Mouse (Mus musculus): Measurements from ENCODE around the gene Fsd2. TPM values are rescaled to one million over a fixed set of nuclear protein-coding genes. Genes with fewer than 3 reads are reported as not detected.

Gene Fsd2
- 100 to 1,000 TPM; 195 to 220 TPM for total RNA-seq (2021)
- long read RNA-seq, experiment 1, transcript Fsd2-201 (13 exons, 3,985 nt): major isoform, 147 of 174 reads
- long read RNA-seq, experiment 1, partial matches to known transcripts: 13 of 174 reads
- long read RNA-seq, experiment 1, other reads (novel, unspliced or antisense): 14 of 174 reads
- long read RNA-seq, experiment 2, transcript Fsd2-201 (13 exons, 3,985 nt): major isoform, 118 of 135 reads
- long read RNA-seq, experiment 2, partial matches to known transcripts: 12 of 135 reads
- long read RNA-seq, experiment 2, other reads (novel, unspliced or antisense): 5 of 135 reads

DNA sequence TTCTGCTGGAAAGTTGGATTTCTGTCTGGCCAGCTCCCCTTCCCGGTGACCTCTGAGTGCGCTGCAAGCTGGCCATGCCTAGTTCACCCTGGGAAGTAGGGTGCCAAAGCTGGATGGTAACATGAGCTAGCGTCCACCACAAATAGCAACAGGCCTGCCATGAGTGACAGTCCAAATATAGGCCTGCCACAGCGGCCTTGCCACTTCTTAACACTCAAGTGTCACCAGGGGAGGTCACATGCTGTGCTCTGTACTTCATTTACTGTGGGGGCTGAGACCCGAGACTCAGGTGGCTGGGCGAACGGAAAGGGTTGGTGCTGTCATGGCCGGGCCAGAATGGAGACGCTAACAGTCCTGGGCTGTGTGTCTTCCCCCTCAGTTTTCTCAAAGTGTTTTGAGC lies at the start of gene Fsd2:
Gene Fsd2, minus strand, starts transcription at position 53 of the 400 bp plus-strand sequence.
- DNase-seq: peak; percentile 26

DNA sequence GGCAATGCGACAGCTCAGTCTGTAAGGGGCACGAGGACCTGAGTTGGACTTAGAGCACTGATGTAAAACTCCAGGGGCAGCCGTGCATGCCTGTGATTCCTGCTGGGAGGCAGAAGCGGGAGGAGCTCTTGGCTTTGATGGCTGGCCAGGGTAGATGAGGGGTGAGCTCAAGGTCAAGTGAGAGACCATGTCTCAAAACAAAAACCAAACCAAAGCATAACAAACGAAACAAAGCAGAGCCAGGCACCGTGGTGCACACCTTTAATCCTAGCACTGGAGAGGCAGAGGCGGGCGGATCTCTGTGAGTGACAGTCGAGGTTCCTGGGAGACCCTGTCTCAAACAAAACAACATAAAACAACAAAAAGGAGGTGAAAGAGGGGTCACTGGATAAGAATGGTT lies 48.3 kb upstream of the Fsd2 start:
- DNase-seq: no peak

- peak; percentile 17 for DNase-seq
Observed at GRCm38 (mm10) chr7:81612856-81613635, 46.3 kb upstream of the Fsd2 start.

DNA sequence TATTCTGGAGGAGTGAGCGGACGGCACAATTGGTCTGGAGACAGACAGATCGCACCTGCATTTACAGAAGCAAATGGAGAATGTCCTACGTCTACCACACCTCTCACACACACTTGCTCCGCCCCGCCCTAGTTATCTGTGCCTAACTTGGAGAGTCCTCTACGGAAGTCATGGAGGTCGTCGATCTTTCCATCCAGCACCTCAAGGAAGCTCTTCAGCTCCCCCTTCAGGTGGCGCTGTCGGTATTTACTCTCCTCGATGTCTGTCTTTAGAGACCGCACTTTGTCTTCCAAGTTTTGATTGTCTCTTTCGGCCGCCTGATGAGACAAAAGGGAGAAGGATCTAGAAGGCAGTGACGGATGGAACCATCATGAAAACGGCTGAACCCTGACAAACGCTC lies 43.4 kb upstream of the Fsd2 start:
- peak; percentile 33 for DNase-seq

- no peak for DNase-seq
Observed at GRCm38 (mm10) chr7:81606452-81606851, 39.7 kb upstream of the Fsd2 start.

DNA sequence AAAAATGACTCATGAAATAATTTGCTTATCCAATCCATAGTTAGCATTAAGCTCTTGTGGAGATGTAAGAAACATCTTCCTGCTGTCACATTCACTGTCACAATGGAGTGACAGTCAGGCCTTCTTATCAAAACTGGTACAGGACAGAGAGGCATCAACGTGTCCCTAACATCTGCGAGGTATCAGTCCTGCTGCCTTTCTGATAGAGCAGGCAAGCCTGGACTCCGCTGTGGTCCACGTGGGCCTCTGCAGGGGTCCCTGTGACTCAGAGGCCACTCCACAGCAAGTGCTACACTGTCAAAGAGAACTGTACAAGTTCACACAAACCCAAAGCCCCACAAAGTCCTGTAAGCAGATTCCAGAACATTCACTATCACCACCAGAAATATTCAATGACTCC lies 38.7 kb upstream of the Fsd2 start:
- DNase-seq: no peak

DNA sequence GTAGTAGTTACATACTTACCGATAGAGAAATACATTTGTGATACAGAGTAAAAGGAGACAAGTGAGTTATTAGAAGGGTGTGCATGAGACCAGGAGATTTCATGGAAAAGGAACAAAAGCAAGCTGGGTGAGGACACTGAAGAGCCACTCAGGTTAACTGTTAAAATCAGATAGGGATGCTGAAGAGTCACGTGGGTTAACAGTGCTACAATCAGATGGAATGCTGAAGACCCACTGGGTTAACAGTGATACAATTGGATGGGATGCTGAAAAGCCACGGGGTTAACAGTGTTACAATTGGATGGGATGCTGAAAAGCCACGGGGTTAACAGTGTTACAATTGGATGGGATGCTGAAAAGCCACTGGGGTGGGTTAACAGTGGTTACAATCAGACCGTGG lies 38.2 kb upstream of the Fsd2 start:
- DNase-seq: no peak

- no peak for DNase-seq
Observed at GRCm38 (mm10) chr7:81599379-81600280, 32.9 kb upstream of the Fsd2 start.

- no peak for DNase-seq
Observed at GRCm38 (mm10) chr7:81597660-81598059, 30.9 kb upstream of the Fsd2 start.

DNA sequence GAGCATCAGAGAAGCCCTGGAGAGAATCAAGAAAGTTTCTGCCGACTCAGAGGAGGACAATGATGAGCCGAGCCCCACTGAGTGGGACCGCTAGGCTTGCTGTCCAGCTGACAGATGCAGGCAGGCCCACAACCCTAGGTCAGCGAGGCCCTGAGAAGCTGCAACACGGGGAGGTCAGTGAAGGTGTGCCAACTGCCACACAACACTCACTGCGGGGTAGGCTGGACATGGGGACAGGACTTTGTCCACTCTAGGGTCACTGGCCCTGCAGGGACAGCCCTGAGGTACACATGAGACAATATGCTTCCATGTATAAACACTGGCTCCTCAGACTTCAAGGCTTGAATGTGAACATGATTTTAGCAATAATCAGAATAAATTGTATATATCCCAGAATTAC lies 29.3 kb upstream of the Fsd2 start:
- DNase-seq: no peak

GRCm38 (mm10) chr7:81595056-81595455 lies 28.3 kb upstream of the Fsd2 start:
- DNase-seq: no peak

DNA sequence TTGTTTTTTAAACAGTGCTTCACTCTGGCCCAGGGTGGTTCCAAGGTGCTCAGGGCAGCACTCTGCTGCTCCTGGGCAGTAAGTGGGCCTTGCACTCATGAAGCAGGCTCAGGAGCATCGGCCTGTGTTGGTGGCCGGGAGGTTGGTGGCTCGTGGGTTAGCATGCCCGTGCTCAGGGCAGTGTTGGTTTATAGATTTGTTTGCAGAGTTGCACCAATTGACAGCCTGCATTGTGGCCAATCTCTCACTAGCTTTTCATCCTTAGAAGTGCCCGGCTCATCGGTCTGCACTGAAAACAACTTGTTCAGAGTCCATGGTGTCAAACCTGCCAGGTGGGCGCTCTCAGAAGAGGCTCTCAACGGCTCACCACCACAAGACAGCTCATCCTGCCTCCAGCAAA lies 26.6 kb upstream of the Fsd2 start:
- DNase-seq: no peak

DNA sequence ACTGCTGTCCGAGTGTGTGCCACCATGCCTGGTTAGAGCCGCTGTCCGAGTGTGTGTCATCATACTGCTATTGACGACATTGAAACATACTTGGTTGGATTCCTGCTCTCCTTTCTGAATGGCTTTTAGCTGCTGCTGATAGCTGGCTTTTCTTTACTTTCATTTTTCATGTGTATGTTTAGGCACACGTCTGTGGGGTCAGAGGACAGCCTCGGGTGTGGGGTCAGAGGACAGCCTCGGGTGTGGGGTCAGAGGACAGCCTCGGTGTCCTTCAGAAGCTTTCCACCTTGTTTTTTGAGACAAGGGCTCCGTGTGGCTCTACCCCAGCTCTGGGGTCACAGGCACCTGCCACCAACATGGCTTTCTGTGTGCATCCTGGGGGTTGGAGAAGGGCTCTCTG lies 25.9 kb upstream of the Fsd2 start:
- DNase-seq: no peak

DNA sequence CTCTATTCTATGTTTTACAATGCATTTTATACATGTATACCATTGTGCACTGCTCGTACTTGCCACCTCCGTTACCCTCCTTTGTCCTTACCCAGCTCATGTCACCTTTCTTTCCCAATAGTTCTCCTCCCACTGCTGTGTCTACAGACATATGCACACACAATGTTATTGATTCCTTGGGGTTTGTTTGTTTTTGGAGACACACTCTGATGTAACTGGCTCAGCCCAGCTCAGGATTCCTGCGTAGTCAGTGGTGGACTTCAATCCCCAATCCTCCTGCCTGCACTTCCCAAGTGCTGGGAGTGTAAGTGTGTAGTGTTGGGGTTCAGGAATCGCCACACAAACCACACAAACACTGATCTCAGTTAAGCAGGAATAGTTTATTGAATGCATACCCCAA lies 20.5 kb upstream of the Fsd2 start:
- DNase-seq: no peak

DNA sequence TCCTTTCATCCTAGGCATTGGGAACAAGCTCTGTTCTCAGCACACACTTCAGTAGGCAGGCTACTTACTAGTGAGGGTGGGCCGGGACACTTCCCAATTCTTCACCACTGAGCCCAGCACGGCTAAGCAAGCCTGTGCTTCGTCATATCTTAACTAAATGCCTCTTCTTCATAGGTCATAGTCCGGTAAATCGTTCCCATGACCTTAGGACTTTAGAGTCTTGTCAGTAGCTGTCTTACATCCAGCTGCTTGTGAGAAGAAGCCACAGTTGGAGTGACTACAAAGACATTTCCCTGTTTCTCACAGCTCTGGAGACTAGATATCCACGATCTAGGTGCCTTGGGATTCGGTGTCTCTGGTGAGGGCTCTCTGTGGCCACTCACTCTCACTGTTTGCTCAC lies 18.6 kb upstream of the Fsd2 start:
- no peak for DNase-seq

DNA sequence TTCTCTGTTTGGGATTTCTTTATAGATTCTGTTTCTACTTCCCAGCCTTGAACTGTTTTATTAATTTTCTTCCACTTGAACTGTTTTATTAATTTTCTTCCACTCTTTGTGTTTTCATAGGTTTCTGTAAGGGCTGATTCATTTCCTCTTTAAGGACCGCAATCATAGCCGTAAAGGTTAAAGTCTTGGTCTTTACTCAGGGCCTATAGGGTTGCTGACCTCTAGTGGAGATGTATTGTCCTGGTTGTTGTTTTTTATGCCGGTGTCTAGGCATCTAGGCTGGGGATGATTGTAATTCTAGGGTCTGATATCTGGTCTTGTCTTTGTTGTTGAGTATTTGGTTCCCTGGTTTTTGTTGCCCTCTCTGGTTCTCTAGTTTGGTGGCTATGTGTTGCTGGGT lies 16.8 kb upstream of the Fsd2 start:
- no peak for DNase-seq

- no peak for DNase-seq
Observed at GRCm38 (mm10) chr7:81579312-81579711, 12.6 kb upstream of the Fsd2 start.

DNA sequence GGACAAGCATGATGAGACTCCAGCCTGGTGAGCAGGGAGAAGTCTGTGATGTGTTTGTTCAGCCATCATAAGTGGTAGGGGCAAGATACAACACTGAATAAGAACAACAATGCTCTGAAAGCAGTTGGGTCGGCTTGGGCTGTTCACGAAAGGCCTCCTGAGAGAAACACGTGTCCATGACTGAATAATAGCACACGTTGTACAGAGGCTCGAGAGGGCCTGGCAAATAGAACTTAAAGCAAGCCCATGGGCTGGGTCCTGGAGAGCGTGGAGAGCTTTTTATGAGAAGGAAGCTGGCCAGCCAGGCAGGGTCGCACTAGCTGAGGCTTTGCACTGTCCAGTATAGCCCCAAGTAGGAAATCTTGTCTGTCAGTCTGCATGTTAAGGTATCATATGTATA lies 11.7 kb upstream of the Fsd2 start:
- no peak for DNase-seq

DNA sequence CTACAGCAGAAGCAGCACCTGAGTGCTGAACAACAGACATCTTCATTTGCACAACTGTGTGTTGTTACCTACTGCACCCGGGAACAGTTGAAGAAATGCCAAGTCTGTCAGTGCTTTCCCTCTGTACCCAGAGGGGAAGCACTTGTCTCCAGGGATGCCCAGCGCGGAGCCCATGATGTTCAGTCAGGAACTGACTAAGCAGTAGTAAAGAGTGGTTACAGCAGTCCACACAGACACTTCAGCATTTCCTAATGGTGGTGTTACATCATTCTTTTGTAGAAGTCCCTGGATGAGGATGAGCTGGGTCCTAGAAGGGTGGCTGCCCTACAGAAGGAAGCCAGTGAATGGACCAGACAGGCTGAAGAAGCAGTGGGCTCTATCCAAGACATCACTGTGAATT lies 11.1 kb upstream of the Fsd2 start:
- DNase-seq: no peak

DNA sequence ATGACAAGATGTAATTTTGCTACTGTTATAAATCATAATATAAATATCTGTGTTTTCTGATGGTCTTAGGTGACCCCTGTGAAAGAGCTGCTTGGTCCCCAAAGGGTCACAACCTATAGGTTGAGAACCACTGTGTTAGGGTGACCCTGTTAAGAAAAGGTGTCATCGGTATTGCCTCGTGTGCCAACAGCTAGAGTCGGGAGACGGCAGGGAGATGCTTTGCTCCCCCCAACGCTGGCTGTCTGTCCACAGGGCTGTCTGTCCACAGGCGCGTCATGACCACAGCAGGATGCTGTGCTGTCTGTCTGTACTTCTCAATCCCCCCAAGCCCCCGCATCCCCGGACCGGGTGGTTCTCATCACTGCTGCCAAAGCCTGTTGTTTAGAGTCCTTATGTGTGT lies 8.9 kb upstream of the Fsd2 start:
- DNase-seq: no peak

- DNase-seq: no peak
Observed at GRCm38 (mm10) chr7:81573821-81574220, 7.1 kb upstream of the Fsd2 start.

GRCm38 (mm10) chr7:81573397-81573796 lies 6.7 kb upstream of the Fsd2 start:
- DNase-seq: no peak

All from gastrocnemius, postnatal 10 days (tissue).